Mouse (Mus musculus) heart, adult 2 months (tissue): ENCODE results near the gene Rps6ka5.

ENCODE experiments used
- CTCF ChIP-seq: fragments of 200-600 bp; IDR thresholded peaks from 2 replicates; pipeline ENCODE4 v1.8.1; 2022; ENCODE audit warnings: antibody characterized with exemption, mild to moderate bottlenecking, moderate library complexity
- POLR2A ChIP-seq: fragments of 200-500 bp; IDR thresholded peaks from 2 replicates; pipeline ENCODE4 v1.6.1; 2011; ENCODE audit warnings: mild to moderate bottlenecking, low read depth, low read length, control low read depth; ENCODE audit not compliant: insufficient read depth

GRCm38 (mm10) chr12:100513131-100513530, 213.7 kb downstream of the Rps6ka5 start:
- TF ChIP-seq POLR2A (no peak), CTCF (no peak)
